Mouse (Mus musculus) left cerebral cortex, postnatal 14 days (tissue): ENCODE measurements at regions not wholly inside any gene's neighbourhood (a gene's known extent, or its start where the extent isn't known, plus 50 kb on each side); places are given as distances from the start of the nearest gene placed in this dataset.

Experiments
- DNase-seq, 2 experiments: peaks; one replicate each; pipeline ENCODE4 v3.0.0; 2021 to 2022; ENCODE audit warnings: low spot score in 2 of 2, mixed read lengths in 1 of 2
- intact Hi-C: fragments of 180-260 bp; cut with DNase I; formaldehyde crosslinking; loops from one replicate; pipeline ENCODE4 v1.15.1; 2025
- microRNA-seq, 2 experiments: library from miRNA; unstranded; fragments of <30 nt; microRNA quantifications; one replicate each; pipeline ENCODE4 v1.2.0; 2022

DNA sequence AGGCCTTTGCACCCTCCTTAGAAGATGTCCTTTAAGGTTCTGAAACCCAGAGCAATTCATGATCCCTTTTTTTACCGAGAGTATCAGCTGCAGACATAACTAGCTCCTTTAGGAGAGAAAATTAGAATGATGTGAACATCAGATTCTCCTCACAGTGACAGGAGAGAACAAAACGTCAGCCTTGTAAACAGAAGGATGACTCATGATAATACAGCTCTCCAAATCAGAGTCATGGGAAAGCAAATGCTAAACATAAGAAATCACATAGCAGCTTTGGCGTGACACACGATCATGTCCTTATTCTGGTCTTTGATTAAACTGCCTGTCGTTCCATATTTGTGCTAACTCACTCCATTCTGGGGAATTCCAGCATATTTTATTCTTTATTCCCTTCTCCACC lies 82.4 kb upstream of the Ccdc54 start:
- intact Hi-C loops, result no loop called here

DNA sequence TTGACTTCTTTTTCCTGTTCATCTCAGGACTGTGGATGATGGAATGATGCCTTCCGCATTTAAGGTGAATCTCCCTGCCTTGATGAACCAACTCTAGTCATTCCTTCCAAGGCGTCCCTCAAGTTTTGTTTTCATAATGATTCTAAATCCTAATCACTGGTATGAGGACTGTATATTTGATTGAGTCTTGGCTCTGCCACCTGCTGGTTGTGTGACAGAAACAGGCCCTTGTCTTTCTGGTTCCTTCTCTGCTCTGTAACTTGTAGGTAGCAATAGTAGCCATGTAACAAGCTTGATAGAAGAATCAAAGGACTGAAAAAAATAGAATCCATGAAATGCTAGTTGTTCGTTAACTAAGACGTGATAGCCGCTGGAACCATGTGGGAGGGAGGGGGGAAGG lies 81.8 kb upstream of the Ccdc54 start:
- no peak for DNase-seq
- intact Hi-C loops, result no loop called here

More for the DNA sequence above, 82.4 kb upstream of the Ccdc54 start:
- DNase-seq, result peak in 1 of 2 experiments; percentile 8

DNA sequence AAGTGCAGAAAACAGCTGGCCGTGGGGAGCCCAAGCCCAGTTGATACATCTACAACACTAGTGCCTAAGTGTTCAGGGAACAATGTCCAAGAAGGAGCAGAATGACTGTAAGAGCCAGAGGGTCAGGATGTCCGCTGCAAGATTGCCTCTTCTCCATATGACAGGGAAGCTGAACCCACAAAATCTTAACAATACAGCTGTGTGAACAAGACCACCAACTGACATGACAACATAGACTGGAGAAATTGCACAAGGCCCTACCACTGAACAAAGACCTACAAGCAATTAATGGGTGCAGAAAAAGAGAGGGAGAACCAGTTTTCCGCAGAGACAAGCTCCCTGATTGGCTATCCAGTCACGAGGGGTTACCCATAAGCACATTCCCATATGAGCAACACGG lies 80.2 kb upstream of the Ccdc54 start:
- intact Hi-C loops, result no loop called here
- no peak for DNase-seq

DNA sequence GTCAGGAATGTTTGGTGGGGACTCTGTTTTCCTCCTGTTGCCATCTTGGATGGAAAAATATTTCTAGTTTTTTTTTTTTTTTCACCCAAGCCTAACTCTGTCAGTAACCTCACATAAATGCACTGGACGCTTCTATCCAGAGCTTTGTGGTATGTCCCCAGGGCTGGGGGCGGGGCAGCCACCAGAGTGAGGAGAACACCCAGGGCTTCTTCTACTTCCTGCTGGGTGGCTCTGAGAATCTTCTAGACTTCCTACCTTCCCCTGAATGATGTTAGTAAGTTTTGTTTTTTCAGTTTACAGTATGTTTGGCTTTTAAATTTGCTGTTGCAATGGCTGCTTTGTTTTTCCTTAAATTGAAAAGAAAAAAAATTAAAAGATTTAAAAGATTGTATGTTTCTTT lies 73.3 kb upstream of the Ccdc54 start:
- DNase-seq, result no peak
- intact Hi-C loops, result no loop called here

Small RNA genes lying in the stretch of these regions (microRNA-seq; reads per million reads assigned to microRNA genes)
- gene Mir6363, result 0 reads per million in 2 experiments
